Mouse (Mus musculus) megakaryocyte progenitor cell, adult 5-6 weeks (primary cell): Measurements from ENCODE around the gene Ano6. TPM values are rescaled to one million over a fixed set of nuclear protein-coding genes. Genes with fewer than 3 reads are reported as not detected.

Experiments used
- total RNA-seq, 2 experiments: library from RNA; stranded (forward) in 1 of 2; stranded (reverse) in 1 of 2; fragments of 157-497, 149-512 nt in 1 of 2; fragments of 200-1000 nt in 1 of 2; gene quantifications; 2 replicates each; pipeline versions ENCODE4 v1.2.3 to v1.2.4; 2015 to 2017

Gene Ano6
- total RNA-seq, 2 experiments from 2014 or later: 22.7 to 23.0 TPM

Other genes starting within 250 kb of the Ano6 start
- gene Dbx2, start 134.9 kb upstream of the Ano6 start, total RNA-seq (2015): not detected in 2 replicates
- not detected in 2 replicates for gene Dbx2, start 134.9 kb upstream of the Ano6 start, total RNA-seq (2017)